Mouse (Mus musculus): ENCODE data around the gene Taar1. TPM values are rescaled to one million over a fixed set of nuclear protein-coding genes. Genes with fewer than 3 reads are reported as not detected.

Gene Taar1
- not detected in 2 replicates for polyA plus RNA-seq (2012; rRNA removed)

GRCm38 (mm10) chr10:23920056-23920455 is at the start of gene Taar1:
Gene Taar1, plus strand, starts transcription at chr10:23920356.

GRCm38 (mm10) chr10:23894601-23895349 is 25.4 kb upstream of the Taar1 start, which contains the start of gene Vnn1:
Gene Vnn1, plus strand, starts transcription at chr10:23894688.

GRCm38 (mm10) chr10:23938312-23938711 is 18.2 kb downstream of the Taar1 start, which contains the start of gene Taar2:
Gene Taar2, plus strand, starts transcription at chr10:23938572.

GRCm38 (mm10) chr10:23949508-23950005 is 29.4 kb downstream of the Taar1 start, which contains the start of gene Taar3:
Gene Taar3, plus strand, starts transcription at chr10:23949558.

GRCm38 (mm10) chr10:23960444-23960915 is 40.3 kb downstream of the Taar1 start, which contains the start of gene Taar4:
Gene Taar4, plus strand, starts transcription at chr10:23960494.

GRCm38 (mm10) chr10:23970656-23971165 is 50.6 kb downstream of the Taar1 start, which contains the start of gene Taar5:
Gene Taar5, plus strand, starts transcription at chr10:23970706.

Other genes with a start within 250 kb of the Taar1 start
- 3,007 and 3,504 TPM in 2 replicates for gene Rps12, start 133.1 kb upstream of the Taar1 start, polyA plus RNA-seq (2012; rRNA removed)
- 2.1 and 2.2 TPM in 2 replicates for gene Slc18b1, start 123.4 kb upstream of the Taar1 start, polyA plus RNA-seq (2012; rRNA removed)
- gene Vnn3, start 68.9 kb upstream of the Taar1 start, polyA plus RNA-seq (2012; rRNA removed), result 77.4 and 81.1 TPM in 2 replicates
- 25.8 and 28.8 TPM in 2 replicates for gene Vnn1, start 25.7 kb upstream of the Taar1 start, polyA plus RNA-seq (2012; rRNA removed)
- 0.03 TPM in 1 of 2 replicates, not detected in the other for gene Taar2, start 18.2 kb downstream of the Taar1 start, polyA plus RNA-seq (2012; rRNA removed)
- not detected in 2 replicates for gene Taar3, start 29.2 kb downstream of the Taar1 start, polyA plus RNA-seq (2012; rRNA removed)
- gene Taar4, start 40.1 kb downstream of the Taar1 start, polyA plus RNA-seq (2012; rRNA removed), result not detected in 2 replicates
- gene Taar5, start 50.4 kb downstream of the Taar1 start, polyA plus RNA-seq (2012; rRNA removed), result not detected in 2 replicates
- not detected in 2 replicates for gene Taar6, start 65.3 kb downstream of the Taar1 start, polyA plus RNA-seq (2012; rRNA removed)
- not detected in 2 replicates for gene Taar7a, start 73.1 kb downstream of the Taar1 start, polyA plus RNA-seq (2012; rRNA removed)
- gene Taar7b, start 79.6 kb downstream of the Taar1 start, polyA plus RNA-seq (2012; rRNA removed), result not detected in 2 replicates
- gene Taar7d, start 106.9 kb downstream of the Taar1 start, polyA plus RNA-seq (2012; rRNA removed), result not detected in 2 replicates
- gene Taar7e, start 117.3 kb downstream of the Taar1 start, polyA plus RNA-seq (2012; rRNA removed), result not detected in 2 replicates
- gene Taar7f, start 129.2 kb downstream of the Taar1 start, polyA plus RNA-seq (2012; rRNA removed), result not detected in 2 replicates
- not detected in 2 replicates for gene Taar8a, start 156.1 kb downstream of the Taar1 start, polyA plus RNA-seq (2012; rRNA removed)
- not detected in 2 replicates for gene Taar8b, start 171.9 kb downstream of the Taar1 start, polyA plus RNA-seq (2012; rRNA removed)
- gene Taar8c, start 181.6 kb downstream of the Taar1 start, polyA plus RNA-seq (2012; rRNA removed), result not detected in 2 replicates
- not detected in 2 replicates for gene Taar9, start 189.2 kb downstream of the Taar1 start, polyA plus RNA-seq (2012; rRNA removed)
- 28.7 and 37.4 TPM in 2 replicates for gene Stx7, start 228.9 kb downstream of the Taar1 start, polyA plus RNA-seq (2012; rRNA removed)

All from liver, embryonic 18 days (tissue).